Mouse (Mus musculus): ENCODE measurements around the gene Prkag2. TPM values are rescaled to one million over a fixed set of nuclear protein-coding genes. Genes with fewer than 3 reads are reported as not detected.

The Prkag2 gene
- total RNA-seq, 2 experiments from 2014 or later: 162 to 172 TPM

DNA sequence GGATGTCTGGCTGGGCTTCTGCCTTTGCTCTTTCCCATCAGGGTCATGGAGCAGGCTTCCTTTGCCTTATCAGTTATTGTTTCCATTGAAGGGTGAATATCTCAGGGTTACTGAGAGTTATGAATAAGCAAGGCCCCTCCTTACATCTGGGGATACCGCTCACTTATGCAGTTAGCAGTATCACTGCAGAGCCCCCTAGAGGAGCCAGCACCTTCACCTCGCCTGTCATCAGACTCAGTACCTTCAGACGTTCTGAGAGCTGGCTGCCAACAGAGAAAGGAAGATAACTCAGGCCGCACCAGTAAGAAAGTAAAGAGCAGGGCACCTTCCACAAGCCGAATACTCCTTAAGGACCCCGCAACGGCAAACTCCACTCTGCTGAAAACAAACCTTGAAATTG lies 125.3 kb downstream of the Prkag2 start:
- intact Hi-C loops (cut with DNase I): no loop called here
- DNase-seq: no peak

DNA sequence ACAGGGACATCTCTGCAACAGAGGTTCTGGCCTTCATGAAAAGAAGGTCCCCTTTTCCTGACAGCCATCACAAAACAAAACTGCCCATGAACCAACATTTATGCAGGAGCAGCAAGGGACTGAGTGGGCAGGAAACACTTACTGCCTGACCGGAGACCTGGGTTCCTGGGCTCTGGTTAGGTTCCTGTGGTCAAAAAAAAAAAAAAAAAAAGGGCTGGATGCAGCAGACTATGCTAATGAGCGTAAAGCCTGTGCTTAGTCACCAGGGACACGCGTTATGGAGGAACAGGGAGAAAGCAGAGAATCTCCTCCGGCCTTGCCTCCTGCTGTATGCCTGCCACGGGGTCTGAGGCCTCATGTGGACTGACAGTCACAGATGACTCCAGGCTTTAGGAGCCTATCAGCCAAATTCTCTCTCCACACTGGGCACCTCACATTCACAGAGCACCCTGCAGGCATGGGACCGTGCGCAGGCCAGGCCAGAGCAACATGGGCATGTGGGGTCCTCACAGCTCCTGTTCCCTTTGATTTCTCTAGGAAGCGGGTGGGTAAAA lies 126.7 kb downstream of the Prkag2 start:
- intact Hi-C loops (cut with DNase I): no loop called here
- DNase-seq: no peak

- DNase-seq: no peak
- intact Hi-C loops (cut with DNase I): no loop called here
Observed at GRCm38 (mm10) chr5:24973228-24973627, 127.2 kb downstream of the Prkag2 start.

GRCm38 (mm10) chr5:24970552-24971275 lies 129.7 kb downstream of the Prkag2 start:
- intact Hi-C loops (cut with DNase I): no loop called here
- no peak for DNase-seq

DNA sequence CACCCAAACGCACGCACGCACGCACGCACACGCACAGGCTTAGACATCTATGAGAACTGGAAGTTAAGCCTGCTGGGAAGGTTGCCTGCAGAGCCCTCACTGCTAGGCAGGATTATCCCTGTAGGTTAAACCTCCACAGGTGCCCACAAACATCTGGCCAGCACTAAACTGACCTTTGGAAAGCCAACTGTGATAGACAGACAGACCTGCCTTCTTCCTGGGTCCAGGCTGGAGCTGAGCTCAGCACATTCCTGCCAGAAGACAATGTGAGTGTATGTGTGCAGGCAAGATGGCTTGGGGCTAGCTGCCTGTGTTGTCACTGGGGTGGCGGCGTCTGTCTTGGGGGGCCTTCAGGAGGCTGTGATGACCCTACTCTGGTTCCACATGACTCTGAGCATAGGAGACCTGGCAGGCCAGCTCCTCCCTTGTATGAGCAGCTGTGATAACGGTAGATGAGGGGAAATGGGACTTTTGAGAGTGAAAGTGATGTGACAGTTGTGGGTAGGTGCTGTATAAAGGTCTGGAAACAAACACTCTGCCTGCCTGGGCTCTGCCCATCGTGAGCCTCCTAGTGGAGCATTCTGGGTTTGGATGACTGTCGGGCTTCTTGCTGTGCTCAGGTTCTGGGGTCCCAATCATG lies 131.1 kb downstream of the Prkag2 start:
- intact Hi-C loops (cut with DNase I): no loop called here
- DNase-seq: no peak

DNA sequence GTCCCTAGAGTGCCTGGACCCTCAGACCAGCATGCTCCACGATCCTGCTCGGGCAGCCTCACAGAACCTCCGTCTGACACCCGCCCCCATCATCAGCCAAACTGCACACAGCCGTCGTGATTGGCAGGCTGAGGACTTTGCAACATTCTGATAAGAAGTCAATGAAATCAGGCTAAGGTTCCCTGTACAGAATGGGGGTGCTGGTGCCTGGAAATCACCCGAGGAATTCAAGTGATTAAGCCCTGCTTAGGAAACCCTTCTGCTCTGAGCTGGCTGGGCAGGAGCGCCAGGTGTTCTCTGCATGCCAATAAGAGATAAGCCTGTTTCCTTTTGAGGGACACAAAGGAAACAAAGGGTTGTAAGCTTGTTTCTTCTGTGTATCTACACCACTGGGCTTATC lies 131.7 kb downstream of the Prkag2 start:
- DNase-seq: no peak
- intact Hi-C loops (cut with DNase I): no loop called here

DNA sequence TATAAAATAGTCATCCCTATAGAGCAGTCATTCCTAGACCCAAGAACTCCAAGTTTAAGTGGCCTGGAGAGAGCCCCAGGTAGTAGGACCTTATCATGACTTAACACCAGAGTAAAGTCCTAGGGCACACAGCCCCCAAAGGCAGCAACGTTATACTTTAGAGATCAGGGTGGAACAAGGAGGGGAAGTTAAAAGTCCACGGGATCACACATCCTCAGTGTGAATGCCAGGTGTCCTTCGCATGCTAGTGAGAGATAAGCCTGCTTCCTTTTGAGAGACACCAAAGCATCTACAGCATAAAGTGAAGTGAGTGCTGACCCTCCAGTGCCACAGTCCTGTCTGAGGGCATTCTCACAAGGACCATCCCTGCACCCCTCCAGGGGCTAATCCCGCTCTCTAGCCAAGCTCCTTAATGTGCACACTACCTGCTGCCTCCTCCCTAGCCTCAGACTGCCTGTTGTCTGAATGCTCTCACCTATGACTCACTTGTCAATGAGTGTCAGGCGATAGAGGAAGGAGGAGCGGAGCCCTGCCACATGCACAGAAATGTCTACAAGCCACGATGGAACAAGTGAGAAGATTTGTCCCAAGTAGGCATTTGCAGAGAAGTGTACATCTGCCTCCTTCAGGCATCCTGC lies 132.4 kb downstream of the Prkag2 start:
- no peak for DNase-seq
- intact Hi-C loops (cut with DNase I): no loop called here

DNA sequence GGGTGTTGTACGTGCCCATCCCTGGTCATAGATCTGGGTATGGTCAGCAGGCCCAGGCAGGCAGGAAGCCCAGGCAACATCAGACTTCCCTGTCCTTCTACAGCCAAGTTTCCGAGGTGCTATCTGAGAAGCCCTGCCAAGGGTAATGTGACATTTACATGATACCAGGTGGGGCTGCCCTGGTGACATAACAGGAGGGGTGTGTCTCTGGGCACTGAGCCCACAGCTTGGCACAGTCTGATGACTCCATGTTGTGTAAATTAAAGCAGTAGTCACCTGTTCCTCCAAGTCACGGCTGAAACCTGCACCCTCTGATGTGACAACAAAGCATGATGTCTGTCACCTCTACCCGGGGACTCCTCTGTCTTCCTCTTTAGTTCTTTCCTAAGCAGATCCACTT lies 136.7 kb downstream of the Prkag2 start:
- peak; percentile 54 for DNase-seq
- intact Hi-C loops (cut with DNase I): no loop called here

DNA sequence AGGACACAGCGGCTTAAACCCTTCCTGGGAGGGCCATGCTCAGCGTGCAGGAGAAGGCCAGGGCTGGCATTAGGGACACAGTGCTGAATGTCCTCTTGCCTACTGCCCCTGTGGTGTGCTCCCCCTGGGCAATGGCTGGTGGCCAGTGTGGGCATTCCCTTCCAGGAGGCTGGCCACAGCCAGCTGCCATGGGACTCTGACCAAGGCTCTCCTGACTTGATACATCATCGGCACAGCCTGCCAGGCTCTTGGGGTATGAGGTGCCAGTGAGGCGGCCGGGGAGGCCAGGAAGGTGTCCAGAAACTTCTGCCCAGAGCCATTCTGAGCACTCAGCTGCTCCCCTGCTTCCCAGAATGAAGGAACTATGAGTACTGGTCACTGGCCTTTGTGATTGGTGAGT lies 139.7 kb downstream of the Prkag2 start:
- intact Hi-C loops (cut with DNase I): no loop called here
- DNase-seq: peak; percentile 65

DNA sequence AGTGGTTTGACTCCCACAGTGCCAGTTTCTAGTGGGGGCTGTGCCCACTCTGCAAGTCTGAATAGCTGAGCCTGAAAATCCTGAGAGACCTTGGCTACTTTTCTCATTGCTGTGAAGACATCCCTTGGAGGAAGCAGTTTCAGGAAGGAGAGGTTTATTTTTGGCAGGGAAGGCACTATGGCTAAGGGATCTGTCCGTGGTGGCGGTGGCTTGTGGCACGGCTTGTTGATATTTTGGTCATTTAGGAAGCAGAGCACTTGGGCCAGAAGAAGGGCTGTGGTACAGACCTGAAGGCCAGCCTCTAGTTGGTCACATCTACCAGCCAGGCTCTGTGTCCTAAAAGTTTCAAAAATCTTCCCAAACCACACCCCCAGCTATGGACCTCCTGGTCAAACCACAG lies 140.7 kb downstream of the Prkag2 start:
- intact Hi-C loops (cut with DNase I): no loop called here
- DNase-seq: no peak

DNA sequence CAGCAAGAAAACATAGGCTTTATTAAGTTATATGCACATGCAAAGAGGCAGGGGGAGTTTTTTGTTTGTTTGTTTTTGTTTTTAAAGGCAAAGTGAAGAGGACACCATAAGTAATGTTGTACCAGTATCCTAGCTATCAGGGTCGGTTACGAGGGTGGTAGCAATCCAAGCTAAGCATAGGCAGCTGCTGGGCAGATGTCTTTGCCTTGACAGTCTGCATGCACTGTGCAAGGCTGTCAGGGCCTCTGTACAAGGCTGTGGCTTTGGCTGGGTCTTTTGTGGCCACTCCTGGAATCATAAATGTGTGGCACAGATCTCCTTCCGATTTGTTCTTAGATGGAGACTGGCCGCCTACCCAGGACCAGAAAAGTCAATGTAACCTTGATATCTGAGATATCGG lies 141.8 kb downstream of the Prkag2 start:
- no peak for DNase-seq
- intact Hi-C loops (cut with DNase I): no loop called here

GRCm38 (mm10) chr5:24956891-24957290 lies 143.6 kb downstream of the Prkag2 start:
- intact Hi-C loops (cut with DNase I): no loop called here
- DNase-seq: no peak

DNA sequence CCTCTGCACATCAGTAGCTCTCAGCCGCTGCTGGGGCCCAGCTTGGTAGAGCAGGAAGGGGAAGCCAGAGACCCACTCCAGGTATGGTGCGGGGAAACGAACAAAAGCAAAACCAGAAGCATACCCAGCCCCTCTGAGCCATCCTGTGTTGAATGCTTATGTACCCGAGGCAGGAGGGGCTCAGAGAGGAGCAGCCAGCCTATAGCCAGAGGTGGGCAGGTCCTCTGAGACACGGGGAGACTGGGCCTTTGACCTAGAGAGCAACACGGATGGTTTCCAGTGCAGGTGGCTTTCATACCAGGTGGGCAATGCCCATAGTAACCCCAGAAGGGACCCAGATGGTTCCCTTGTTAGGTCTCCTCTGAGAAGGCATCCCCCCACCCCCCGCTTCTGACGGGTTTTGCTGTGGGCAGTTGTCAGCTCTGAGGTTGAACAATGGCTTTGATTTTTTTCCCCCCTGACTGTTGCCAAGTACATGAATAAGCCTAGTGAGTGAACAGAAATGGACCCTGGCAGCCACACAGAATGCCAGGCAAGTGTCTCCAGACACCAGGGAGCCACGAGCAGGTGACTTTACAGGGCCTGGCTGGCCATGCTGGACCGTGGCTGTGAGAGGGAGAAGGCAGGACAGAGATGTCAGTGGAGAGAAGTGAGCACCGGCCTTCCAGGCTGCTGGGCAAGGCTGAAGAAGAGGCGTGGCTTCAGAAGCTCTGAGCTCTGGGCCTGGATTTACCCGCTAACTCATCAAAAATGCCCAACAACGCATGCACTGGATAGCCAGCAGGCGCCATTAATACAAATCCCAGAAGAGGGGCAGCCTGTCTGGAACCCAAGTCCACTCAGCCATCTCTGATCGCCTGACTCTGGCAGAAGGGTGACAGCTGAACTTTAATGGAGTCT lies 147.3 kb downstream of the Prkag2 start:
- peak; percentile 54 for DNase-seq
- intact Hi-C loops (cut with DNase I): no loop called here

DNA sequence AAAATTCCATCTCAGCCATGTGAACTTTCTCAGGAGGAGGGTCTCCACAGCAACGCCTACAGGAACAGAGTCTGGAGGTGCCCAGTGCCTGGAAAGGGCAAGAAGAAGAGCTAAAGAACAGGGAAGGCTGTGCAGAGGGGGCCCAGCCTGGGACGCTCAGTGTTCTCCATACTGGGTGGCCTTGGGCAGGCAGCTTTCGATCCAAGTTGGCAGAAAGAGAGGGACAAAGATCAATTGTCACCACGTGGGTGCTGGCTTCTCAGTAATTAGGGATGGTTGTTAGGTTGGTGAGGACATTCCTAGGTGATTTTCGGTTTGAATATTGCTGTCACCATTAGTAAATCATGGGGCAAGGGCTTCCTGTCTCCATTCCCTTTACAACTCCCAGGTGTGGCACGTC lies 148.2 kb downstream of the Prkag2 start:
- intact Hi-C loops (cut with DNase I): no loop called here
- DNase-seq: no peak

- intact Hi-C loops (cut with DNase I): no loop called here
- DNase-seq: no peak
Observed at GRCm38 (mm10) chr5:24950891-24951574, 149.4 kb downstream of the Prkag2 start.

- intact Hi-C loops (cut with DNase I): no loop called here
Observed at GRCm38 (mm10) chr5:24950039-24950438, 150.4 kb downstream of the Prkag2 start.

GRCm38 (mm10) chr5:24938046-24938822 lies 162.2 kb downstream of the Prkag2 start:
- no peak for DNase-seq
- intact Hi-C loops (cut with DNase I): no loop called here

More at GRCm38 (mm10) chr5:24950039-24950438, 150.4 kb downstream of the Prkag2 start:
- DNase-seq: no peak

DNA sequence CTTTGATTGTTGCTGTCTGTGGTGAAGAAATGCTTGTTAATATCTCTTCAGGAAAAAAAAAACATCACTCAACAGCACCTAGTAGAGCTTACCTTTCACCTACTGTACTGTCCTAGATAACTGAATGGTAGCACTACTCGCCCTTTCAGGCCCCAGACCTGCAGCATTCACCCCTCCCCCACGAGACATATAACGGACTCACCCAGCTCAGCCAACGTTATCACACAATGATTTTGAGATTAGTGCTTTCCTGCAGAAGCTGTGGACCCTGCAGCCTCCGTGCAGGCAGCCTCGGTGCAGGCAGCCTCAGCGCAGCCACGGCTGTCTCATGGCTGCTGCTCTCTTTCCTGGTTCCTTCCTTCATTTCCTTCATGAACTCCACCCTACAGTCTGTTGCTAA lies 164.0 kb downstream of the Prkag2 start:
- intact Hi-C loops (cut with DNase I): no loop called here
- no peak for DNase-seq

- intact Hi-C loops (cut with DNase I): no loop called here
- no peak for DNase-seq
Observed at GRCm38 (mm10) chr5:24935446-24935845, 165.0 kb downstream of the Prkag2 start.
